Mouse (Mus musculus): ENCODE results near the gene Olfr1480. TPM values are rescaled to one million over a fixed set of nuclear protein-coding genes. Genes with fewer than 3 reads are reported as not detected.

Olfr1480 gene
- not detected in 2 replicates for polyA plus RNA-seq (2015; fragmentation: Nextera tagmentation; extraction: Ambion mirVana)

GRCm38 (mm10) chr19:13527613-13528012 is at the start of gene Olfr1480:
Olfr1480 (plus strand) TSS chr19:13527913.
- H3K36me3 ChIP-seq, result no peaks in the 10 kb centered on the region
- H3K27ac ChIP-seq (replicated peaks), result no peak within 1 kb of the TSS
- whole genome bisulfite sequencing, result 50% methylated on average over 2 of the region's 2 CpGs
- no peaks in the 10 kb centered on the region for H3K4me1 ChIP-seq
- no peak within 1 kb of the TSS for H3K4me3 ChIP-seq
- H3K27me3 ChIP-seq (replicated peaks), result no peaks in the 10 kb centered on the region
- peaks cover 11% of the 10 kb centered on the region; the same call in 1 of the 2 replicates for H3K9me3 ChIP-seq
- ATAC-seq (ENCODE audit: extremely low read depth, insufficient number of reproducible peaks, low FRiP score, low TSS enrichment), result no peak
- H3K4me2 ChIP-seq, result no peak within 1 kb of the TSS
- no peak within 1 kb of the TSS for H3K9ac ChIP-seq

GRCm38 (mm10) chr19:13480096-13480495 is 47.6 kb upstream of the Olfr1480 start, which contains the start of gene Olfr1475:
Olfr1475 (minus strand) TSS chr19:13480196.
- H3K9me3 ChIP-seq, result no peaks in the 10 kb centered on the region
- no peak within 1 kb of the TSS for H3K4me3 ChIP-seq
- no peak within 1 kb of the TSS for H3K27ac ChIP-seq (replicated peaks)
- no peak within 1 kb of the TSS for H3K4me2 ChIP-seq
- no peaks in the 10 kb centered on the region for H3K27me3 ChIP-seq (replicated peaks)
- H3K36me3 ChIP-seq, result no peaks in the 10 kb centered on the region
- no peak within 1 kb of the TSS for H3K9ac ChIP-seq
- no peaks in the 10 kb centered on the region for H3K4me1 ChIP-seq
- ATAC-seq (ENCODE audit: extremely low read depth, insufficient number of reproducible peaks, low FRiP score, low TSS enrichment), result no peak

- Histone ChIP-seq H3K4me1 (no peaks in the 10 kb centered on the region), H3K36me3 (no peaks in the 10 kb centered on the region), H3K4me3 (no peak within 1 kb of the TSS), H3K27me3 (replicated peaks) (no peaks in the 10 kb centered on the region), H3K27ac (replicated peaks) (no peak within 1 kb of the TSS), H3K9me3 (peaks cover 10% of the 10 kb centered on the region), H3K4me2 (no peak within 1 kb of the TSS), H3K9ac (no peak within 1 kb of the TSS)
- 53% methylated on average over 3 of the region's 3 CpGs for WGBS
- ATAC-seq (ENCODE audit: extremely low read depth, insufficient number of reproducible peaks, low FRiP score, low TSS enrichment), result no peak
Measured at GRCm38 (mm10) chr19:13500246-13500645, 27.5 kb upstream of the Olfr1480 start, which contains the start of gene Olfr1477. Olfr1477 (plus strand) TSS chr19:13500546.

Other genes starting within 250 kb of the Olfr1480 start
- gene Olfr1465, start 212.4 kb upstream of the Olfr1480 start, polyA plus RNA-seq (2015; fragmentation: Nextera tagmentation; extraction: Ambion mirVana), result not detected in 2 replicates
- not detected in 2 replicates for gene Olfr1466, start 189.1 kb upstream of the Olfr1480 start, polyA plus RNA-seq (2015; fragmentation: Nextera tagmentation; extraction: Ambion mirVana)
- gene Olfr1467, start 165.7 kb upstream of the Olfr1480 start, polyA plus RNA-seq (2015; fragmentation: Nextera tagmentation; extraction: Ambion mirVana), result not detected in 2 replicates
- gene Olfr1469, start 120.1 kb upstream of the Olfr1480 start, polyA plus RNA-seq (2015; fragmentation: Nextera tagmentation; extraction: Ambion mirVana), result not detected in 2 replicates
- gene Olfr1471, start 84.5 kb upstream of the Olfr1480 start, polyA plus RNA-seq (2015; fragmentation: Nextera tagmentation; extraction: Ambion mirVana), result not detected in 2 replicates
- not detected in 2 replicates for gene Olfr1472, start 71.8 kb upstream of the Olfr1480 start, polyA plus RNA-seq (2015; fragmentation: Nextera tagmentation; extraction: Ambion mirVana)
- gene Olfr1474, start 58.3 kb upstream of the Olfr1480 start, polyA plus RNA-seq (2015; fragmentation: Nextera tagmentation; extraction: Ambion mirVana), result not detected in 2 replicates
- not detected in 2 replicates for gene Olfr1475, start 47.7 kb upstream of the Olfr1480 start, polyA plus RNA-seq (2015; fragmentation: Nextera tagmentation; extraction: Ambion mirVana)
- not detected in 2 replicates for gene Olfr1477, start 27.4 kb upstream of the Olfr1480 start, polyA plus RNA-seq (2015; fragmentation: Nextera tagmentation; extraction: Ambion mirVana)
- gene Olfr1484, start 55.6 kb downstream of the Olfr1480 start, polyA plus RNA-seq (2015; fragmentation: Nextera tagmentation; extraction: Ambion mirVana), result not detected in 2 replicates
- not detected in 2 replicates for gene Olfr1487, start 89.5 kb downstream of the Olfr1480 start, polyA plus RNA-seq (2015; fragmentation: Nextera tagmentation; extraction: Ambion mirVana)
- not detected in 2 replicates for gene Olfr1489, start 103.7 kb downstream of the Olfr1480 start, polyA plus RNA-seq (2015; fragmentation: Nextera tagmentation; extraction: Ambion mirVana)
- not detected in 2 replicates for gene Olfr1490, start 123.2 kb downstream of the Olfr1480 start, polyA plus RNA-seq (2015; fragmentation: Nextera tagmentation; extraction: Ambion mirVana)
- not detected in 2 replicates for gene Olfr1491, start 169.4 kb downstream of the Olfr1480 start, polyA plus RNA-seq (2015; fragmentation: Nextera tagmentation; extraction: Ambion mirVana)
- not detected in 2 replicates for gene Olfr1493-ps1, start 195.4 kb downstream of the Olfr1480 start, polyA plus RNA-seq (2015; fragmentation: Nextera tagmentation; extraction: Ambion mirVana)
- not detected in 2 replicates for gene Olfr1494, start 211.8 kb downstream of the Olfr1480 start, polyA plus RNA-seq (2015; fragmentation: Nextera tagmentation; extraction: Ambion mirVana)
- not detected in 2 replicates for gene Olfr1495, start 236.7 kb downstream of the Olfr1480 start, polyA plus RNA-seq (2015; fragmentation: Nextera tagmentation; extraction: Ambion mirVana)
- not detected in 2 replicates for gene Olfr1496, start 250.0 kb downstream of the Olfr1480 start, polyA plus RNA-seq (2015; fragmentation: Nextera tagmentation; extraction: Ambion mirVana)

Data from heart, embryonic 13.5 days (tissue).